Mouse (Mus musculus) C2C12 (cell line): Measurements from ENCODE around the gene Gm10160. TPM values are rescaled to one million over a fixed set of nuclear protein-coding genes. Genes with fewer than 3 reads are reported as not detected.

Experiments
- H3K27me3 ChIP-seq: one replicate; pipeline ENCODE4 v1.6.1; 2011; ENCODE audit not compliant: control insufficient read depth, insufficient read depth, insufficient read length
- H3K36me3 ChIP-seq: one replicate; pipeline ENCODE4 v1.6.1; 2011; ENCODE audit not compliant: control insufficient read depth, insufficient read depth
- H3K4me3 ChIP-seq: one replicate; pipeline ENCODE4 v1.5.1; 2011; ENCODE audit warnings: mild to moderate bottlenecking, control low read depth; ENCODE audit not compliant: poor library complexity, insufficient read depth, severe bottlenecking
- H3K79me2 ChIP-seq: one replicate; pipeline ENCODE4 v1.6.1; 2011; ENCODE audit not compliant: control insufficient read depth, insufficient read depth
- H3K79me3 ChIP-seq: one replicate; pipeline ENCODE4 v1.6.1; 2011; ENCODE audit warnings: low read depth, control low read depth
- H3ac ChIP-seq: one replicate; pipeline ENCODE3; 2011; ENCODE audit warnings: low read depth; ENCODE audit not compliant: control insufficient read depth, insufficient read length
- CEBPB ChIP-seq: IDR thresholded peaks from one replicate; pipeline ENCODE4 v1.6.1; 2011; ENCODE audit warnings: low read depth, mild to moderate bottlenecking, control low read depth, moderate library complexity
- CTCF ChIP-seq: IDR thresholded peaks from one replicate; pipeline ENCODE4 v1.5.1; 2011; ENCODE audit not compliant: control insufficient read depth, insufficient read depth, insufficient read length
- FOSL1 ChIP-seq: IDR thresholded peaks from one replicate; pipeline ENCODE4 v1.8.0; 2011; ENCODE audit warnings: mild to moderate bottlenecking, low read length; ENCODE audit not compliant: poor library complexity, insufficient read depth, severe bottlenecking
- MAX ChIP-seq: IDR thresholded peaks from one replicate; pipeline ENCODE4 v1.6.1; 2011; ENCODE audit warnings: mild to moderate bottlenecking, control low read depth
- MYOD1 ChIP-seq: IDR thresholded peaks from one replicate; pipeline ENCODE4 v1.6.1; 2011; ENCODE audit warnings: low read depth; ENCODE audit not compliant: control insufficient read depth, insufficient read length
- MYOG ChIP-seq: IDR thresholded peaks from one replicate; pipeline ENCODE4 v1.6.1; 2011; ENCODE audit not compliant: control insufficient read depth, insufficient read length; ENCODE audit errors: extremely low read depth
- USF1 ChIP-seq: IDR thresholded peaks from one replicate; pipeline ENCODE4 v1.6.1; 2011; ENCODE audit warnings: low read depth, mild to moderate bottlenecking, control low read depth, moderate library complexity
- polyA plus RNA-seq: library from polyadenylated mRNA; unstranded; fragments of >200 nt; fragmentation: generic; extraction: Trizol; gene quantifications from one replicate; pipeline ENCODE4 v1.2.1, GENCODE M21; 2012; ENCODE audit warnings: missing spikeins

Gm10160 gene
- polyA plus RNA-seq, 1 experiment = not detected

DNA sequence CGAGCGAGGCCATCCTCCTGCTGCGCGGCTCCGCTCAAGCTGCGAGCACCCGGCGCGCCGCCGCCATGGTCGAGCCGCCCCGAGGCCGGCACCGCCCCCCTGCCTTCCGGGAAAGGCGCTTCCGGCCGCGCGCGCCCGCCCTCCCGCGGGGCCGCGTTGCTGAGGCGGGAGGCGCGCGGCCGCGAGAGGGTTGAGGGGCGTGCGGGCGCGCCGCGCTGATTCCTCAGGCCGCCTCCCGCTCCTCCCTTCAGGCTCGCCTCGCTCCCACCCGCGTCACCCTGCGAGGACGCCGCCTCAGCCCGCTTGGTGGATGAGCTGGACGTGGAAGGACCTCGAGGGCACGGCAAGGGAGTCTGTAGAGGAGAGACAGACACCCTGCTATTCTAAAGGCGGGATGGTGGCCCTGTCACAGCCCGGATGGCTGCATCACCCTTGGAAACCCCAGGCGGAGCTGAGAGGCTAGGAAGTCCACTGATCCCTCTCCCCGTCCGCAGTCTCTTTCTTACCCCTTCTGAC is 26.2 kb downstream of the Gm10160 start, which contains the start of gene Btbd1:
Gene Btbd1 (minus strand): TSS at position 53 of the 516 bp plus-strand sequence.
- Histone ChIP-seq H3K27me3 (no peaks in the 10 kb centered on the region), H3ac (peak within 1 kb of the TSS; percentile 100), H3K79me2 (peaks cover 46% of the 10 kb centered on the region), H3K36me3 (no peaks in the 10 kb centered on the region), H3K4me3 (peak within 1 kb of the TSS; percentile 56), H3K79me3 (peaks cover 37% of the 10 kb centered on the region)
- peak; percentile 11 for TF ChIP-seq MAX
- no peak for TF ChIP-seq CTCF

DNA sequence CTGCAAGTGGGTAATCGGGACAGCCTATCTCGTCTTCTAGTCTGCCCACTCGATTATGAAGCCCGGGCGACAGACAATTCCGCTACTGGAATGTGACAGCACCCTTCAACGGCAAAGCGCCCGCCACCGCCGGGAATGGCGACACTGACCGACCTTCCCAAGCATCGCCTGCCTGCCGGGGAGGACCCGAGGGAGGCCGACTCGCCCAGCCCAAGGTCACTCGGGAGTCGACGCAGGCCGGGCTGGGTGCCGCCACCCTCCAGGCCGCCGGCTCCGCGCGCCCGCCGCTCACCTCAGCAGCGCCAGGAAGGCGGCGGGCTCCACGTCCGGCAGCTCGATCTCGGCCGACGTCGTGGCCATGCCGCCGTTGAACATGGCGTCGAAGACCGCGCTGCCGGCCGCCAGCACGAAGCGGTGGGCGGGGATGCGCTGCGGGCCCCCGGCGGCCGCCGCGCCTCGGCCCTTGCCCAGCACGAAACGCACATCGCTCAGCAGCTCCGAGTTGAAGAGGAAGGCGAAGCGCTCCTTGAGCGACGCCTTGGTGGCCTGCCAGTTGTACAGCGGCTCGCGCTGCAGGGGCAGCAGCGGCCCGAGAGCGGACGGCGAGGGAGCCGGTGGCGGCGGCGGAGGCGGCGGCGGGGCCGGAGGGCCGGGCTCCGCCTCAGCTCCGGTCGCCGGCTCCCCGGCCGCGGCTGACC is 26.8 kb downstream of the Gm10160 start:
- Histone ChIP-seq H3K27me3 (no peaks in the 10 kb centered on the region), H3K79me3 (peaks cover 42% of the 10 kb centered on the region), H3K36me3 (no peaks in the 10 kb centered on the region), H3K4me3 (peak overlapping the region; percentile 56), H3K79me2 (peaks cover 52% of the 10 kb centered on the region), H3ac (peak overlapping the region; percentile 100)
- TF ChIP-seq MYOG = no peak
- TF ChIP-seq USF1 = no peak
- TF ChIP-seq CTCF = no peak
- no peak for TF ChIP-seq MYOD1
- no peak for TF ChIP-seq FOSL1

DNA sequence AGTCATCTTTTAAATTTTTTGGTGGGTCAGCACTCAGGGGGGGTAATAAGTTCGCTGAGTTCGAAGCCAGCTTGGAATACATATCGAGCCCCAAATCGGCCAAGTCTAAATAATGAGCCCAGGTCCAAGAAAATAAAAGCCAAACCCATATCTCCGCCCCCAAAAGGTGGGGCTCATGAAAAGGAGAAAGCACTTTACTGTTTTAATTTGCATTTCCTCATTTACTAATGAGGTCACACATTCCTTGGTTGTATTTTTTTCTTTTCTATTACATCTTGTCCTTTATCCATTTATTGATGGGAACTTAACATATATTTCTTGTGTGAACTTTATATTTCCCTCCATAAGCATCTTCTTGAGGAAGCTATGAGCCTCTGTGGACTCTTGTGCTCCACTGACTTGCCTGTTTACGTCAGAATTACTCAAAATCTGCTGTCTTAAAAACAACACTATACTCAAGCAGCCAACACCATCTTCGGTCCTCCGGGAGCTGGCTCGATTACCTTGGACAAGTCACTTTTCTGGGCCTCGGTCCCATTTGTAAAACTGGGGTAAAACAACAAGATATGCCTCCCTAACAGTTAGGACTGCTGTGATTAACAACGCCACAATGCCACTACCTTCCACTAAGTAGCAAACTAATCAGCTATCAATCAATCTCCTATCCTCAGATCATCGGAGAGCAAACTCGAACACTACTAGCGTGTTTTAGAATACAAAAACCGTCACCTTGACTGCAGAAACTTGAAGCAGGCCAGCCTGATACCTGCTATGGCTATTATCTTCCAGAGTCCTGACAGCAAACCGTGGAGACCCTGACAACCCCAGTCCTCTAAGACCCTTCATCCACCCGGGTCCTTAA is 27.6 kb downstream of the Gm10160 start:
- H3K79me3 ChIP-seq = peaks cover 50% of the 10 kb centered on the region
- no peaks in the 10 kb centered on the region for H3K36me3 ChIP-seq
- peak overlapping the region; percentile 56 for H3K4me3 ChIP-seq
- H3K27me3 ChIP-seq = no peaks in the 10 kb centered on the region
- H3ac ChIP-seq = peak overlapping the region; percentile 100
- TF ChIP-seq USF1 (no peak), MYOD1 (no peak), FOSL1 (no peak), MYOG (no peak), CEBPB (no peak), MAX (no peak), CTCF (no peak)
- peaks cover 60% of the 10 kb centered on the region for H3K79me2 ChIP-seq

DNA sequence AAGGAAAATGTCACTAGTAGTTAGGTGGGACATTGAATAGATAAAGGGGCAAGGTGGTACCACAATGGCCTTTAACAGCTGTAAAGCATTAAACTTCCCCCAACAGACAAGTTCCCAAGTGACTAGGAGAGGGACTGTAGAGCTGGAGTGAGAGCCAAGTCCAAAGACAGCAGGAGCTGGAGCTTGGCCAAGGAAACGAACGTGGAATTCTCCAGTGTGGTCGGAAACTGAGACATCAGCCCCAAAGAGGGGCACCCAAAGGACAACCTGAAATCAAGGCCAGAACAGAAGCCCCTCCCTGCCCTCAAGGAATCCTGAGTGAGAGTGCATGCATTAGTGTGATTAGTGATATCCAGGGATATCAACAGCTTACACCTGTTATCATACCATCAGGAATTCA is 30.2 kb downstream of the Gm10160 start:
- TF ChIP-seq CEBPB (no peak), MYOD1 (no peak), MAX (no peak), MYOG (no peak), FOSL1 (no peak), USF1 (no peak), CTCF (no peak)
- H3ac ChIP-seq = no peak overlapping the region
- no peaks in the 10 kb centered on the region for H3K27me3 ChIP-seq

DNA sequence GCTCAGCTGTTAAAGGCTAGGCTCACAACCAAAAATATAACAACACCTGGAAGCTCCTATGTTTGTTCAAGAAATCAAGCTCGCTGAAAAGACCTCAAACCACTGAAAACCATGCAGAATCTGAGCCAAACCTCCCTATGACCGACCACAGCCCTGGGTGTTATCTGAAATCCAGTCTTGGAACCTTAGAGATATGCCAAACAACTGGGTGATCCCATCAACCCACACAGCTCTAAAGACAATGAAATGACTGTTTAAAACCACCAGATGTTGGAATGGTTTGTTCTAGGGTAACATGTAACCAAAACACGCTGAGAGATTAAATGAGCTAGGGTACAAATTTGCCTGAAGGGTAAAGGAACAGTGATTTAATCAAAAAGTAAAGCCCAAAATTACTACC is 30.7 kb downstream of the Gm10160 start:
- Histone ChIP-seq H3K79me2 (peaks cover 71% of the 10 kb centered on the region), H3K79me3 (peaks cover 59% of the 10 kb centered on the region), H3ac (no peak overlapping the region), H3K27me3 (no peaks in the 10 kb centered on the region), H3K36me3 (no peaks in the 10 kb centered on the region), H3K4me3 (no peak overlapping the region)
- TF ChIP-seq MYOD1 = no peak
- no peak for TF ChIP-seq MAX
- TF ChIP-seq CTCF = no peak
- TF ChIP-seq FOSL1 = no peak
- TF ChIP-seq CEBPB = no peak
- no peak for TF ChIP-seq MYOG
- TF ChIP-seq USF1 = no peak

More for the DNA sequence above, 30.2 kb downstream of the Gm10160 start:
- H3K79me2 ChIP-seq = peaks cover 71% of the 10 kb centered on the region
- no peak overlapping the region for H3K4me3 ChIP-seq
- H3K36me3 ChIP-seq = no peaks in the 10 kb centered on the region
- H3K79me3 ChIP-seq = peaks cover 59% of the 10 kb centered on the region
